Mouse (Mus musculus): ENCODE results near the gene Armc3. TPM values are rescaled to one million over a fixed set of nuclear protein-coding genes. Genes with fewer than 3 reads are reported as not detected.
"Not testable (repeated sequence)": the region's sequence is repeated elsewhere in the genome, so short reads cannot be mapped to it uniquely, and the experiment has no call there.

Armc3 gene
- polyA plus RNA-seq, 2 experiments, result 0.02 TPM; not detected in 1

DNA sequence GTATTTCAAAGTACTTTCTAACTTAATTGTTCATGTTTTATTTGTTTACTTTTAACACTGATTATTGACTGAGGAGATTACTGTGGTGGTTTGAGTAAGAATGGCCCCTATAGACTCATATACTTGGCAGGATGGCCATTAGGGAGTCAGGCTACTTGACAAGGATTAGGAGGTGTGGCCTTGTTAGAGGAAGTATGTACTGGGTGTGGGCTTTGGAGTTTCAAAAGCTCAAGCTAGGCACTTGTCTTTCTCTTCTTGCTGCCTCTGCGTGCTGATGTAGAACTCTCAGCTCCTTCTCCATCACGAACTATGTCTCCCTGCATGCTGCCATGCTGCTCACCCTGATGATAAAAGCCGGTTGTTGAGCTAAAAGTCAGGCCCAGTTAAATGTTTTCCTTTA is 111.4 kb downstream of the Armc3 start:
- Histone ChIP-seq H3K9ac (replicated peaks) (no peak overlapping the region), H3K36me3 (replicated peaks; ENCODE audit: control insufficient read depth, insufficient read depth, low read depth) (no peaks in the 10 kb centered on the region), H3K9me3 (ENCODE audit: control insufficient read depth, low read length) (no peaks in the 10 kb centered on the region), H3K4me2 (ENCODE audit: low read depth) (no peak overlapping the region), H3K4me3 (ENCODE audit: insufficient read depth in 1 of 2, low read depth in 2 of 2, low read length in 2 of 2) (no peak overlapping the region), H3K27me3 (ENCODE audit: control insufficient read depth, insufficient read depth, low read length) (no peaks in the 10 kb centered on the region), H3K4me1 (replicated peaks; ENCODE audit: control insufficient read depth in 2 of 2, insufficient read depth in 2 of 2, low read length in 1 of 2) (no peaks in the 10 kb centered on the region), H3K27ac (no peak overlapping the region)
- TF ChIP-seq CTCF (IDR thresholded peaks at IDR 0.05; ENCODE audit: low read depth), result no peak
- TF ChIP-seq EP300 (IDR thresholded peaks at IDR 0.05; ENCODE audit: low read depth), result no peak
- 59% methylated on average over 3 of the region's 3 CpGs for WGBS (ENCODE audit: insufficient replicate concordance)
- ATAC-seq (ENCODE audit: insufficient read depth), result no peak
- DNase-seq (ENCODE audit: low read depth in 3 of 3, low spot score in 3 of 3), result no peak

DNA sequence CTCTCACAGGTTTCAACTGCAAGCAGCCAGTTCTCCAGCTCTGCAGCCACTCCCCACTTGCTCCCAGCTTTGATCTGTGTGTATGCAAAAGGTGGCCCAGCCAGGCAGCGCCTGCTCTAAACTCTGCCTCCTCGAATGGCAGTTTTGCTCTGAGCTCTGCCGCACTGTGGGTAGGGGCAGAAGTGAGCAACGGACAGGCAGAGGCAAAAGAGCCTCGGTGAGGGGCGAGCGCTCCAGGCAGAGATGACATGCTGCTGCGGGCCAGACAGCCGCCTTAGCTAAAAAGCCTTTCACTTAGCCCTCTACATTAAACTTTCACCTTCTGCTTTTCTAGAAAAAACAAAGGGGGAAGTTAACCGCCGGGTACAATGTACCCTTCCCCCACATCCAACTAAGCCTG is 117.0 kb downstream of the Armc3 start:
- no peak for TF ChIP-seq EP300 (IDR thresholded peaks at IDR 0.05; ENCODE audit: low read depth)
- TF ChIP-seq CTCF (IDR thresholded peaks at IDR 0.05; ENCODE audit: low read depth), result no peak
- ATAC-seq (ENCODE audit: insufficient read depth) (no peak), DNase-seq (ENCODE audit: low read depth in 3 of 3, low spot score in 3 of 3) (no peak)
- Histone ChIP-seq H3K9me3 (ENCODE audit: control insufficient read depth, low read length) (no peaks in the 10 kb centered on the region), H3K36me3 (replicated peaks; ENCODE audit: control insufficient read depth, insufficient read depth, low read depth) (no peaks in the 10 kb centered on the region), H3K27me3 (ENCODE audit: control insufficient read depth, insufficient read depth, low read length) (no peaks in the 10 kb centered on the region), H3K27ac (no peak overlapping the region), H3K4me1 (replicated peaks; ENCODE audit: control insufficient read depth in 2 of 2, insufficient read depth in 2 of 2, low read length in 1 of 2) (peaks cover 0 to 4% of the 10 kb centered on the region in 2 experiments; a peak in 1 of 4 replicates), H3K9ac (replicated peaks) (no peak overlapping the region), H3K4me3 (ENCODE audit: insufficient read depth in 1 of 2, low read depth in 2 of 2, low read length in 2 of 2) (no peak overlapping the region), H3K4me2 (ENCODE audit: low read depth) (no peak overlapping the region)
- WGBS (ENCODE audit: insufficient replicate concordance), result 40% methylated on average over 11 of the region's 11 CpGs

DNA sequence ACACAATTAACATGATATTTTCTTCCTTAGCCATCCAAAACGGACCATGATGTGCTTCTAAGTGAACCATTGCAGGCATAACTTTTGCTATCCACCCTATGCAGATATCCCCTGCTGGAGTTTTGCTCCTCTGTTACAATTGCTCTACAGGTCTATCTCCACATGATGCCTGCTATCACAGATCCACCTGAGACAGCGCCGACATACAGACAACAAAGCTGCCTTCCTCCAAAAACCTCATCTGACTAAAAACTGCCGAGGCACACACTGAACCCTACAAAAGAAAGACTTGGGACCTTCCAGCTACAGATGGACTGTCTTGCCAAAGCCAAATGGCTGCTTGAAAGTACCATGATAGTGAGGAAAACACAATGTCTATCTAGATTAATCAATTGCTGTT is 117.6 kb downstream of the Armc3 start:
- no peak for DNase-seq (ENCODE audit: low read depth in 3 of 3, low spot score in 3 of 3)
- ATAC-seq (ENCODE audit: insufficient read depth), result no peak
- Histone ChIP-seq H3K9ac (replicated peaks) (no peak overlapping the region), H3K4me1 (replicated peaks; ENCODE audit: control insufficient read depth in 2 of 2, insufficient read depth in 2 of 2, low read length in 1 of 2) (peaks cover 0 to 4% of the 10 kb centered on the region in 2 experiments; a peak in 1 of 4 replicates), H3K36me3 (replicated peaks; ENCODE audit: control insufficient read depth, insufficient read depth, low read depth) (no peaks in the 10 kb centered on the region), H3K4me3 (ENCODE audit: insufficient read depth in 1 of 2, low read depth in 2 of 2, low read length in 2 of 2) (no peak overlapping the region), H3K4me2 (ENCODE audit: low read depth) (no peak overlapping the region), H3K27me3 (ENCODE audit: control insufficient read depth, insufficient read depth, low read length) (no peaks in the 10 kb centered on the region), H3K27ac (no peak overlapping the region), H3K9me3 (ENCODE audit: control insufficient read depth, low read length) (no peaks in the 10 kb centered on the region)
- TF ChIP-seq EP300 (IDR thresholded peaks at IDR 0.05; ENCODE audit: low read depth) (no peak), CTCF (IDR thresholded peaks at IDR 0.05; ENCODE audit: low read depth) (no peak)
- WGBS (ENCODE audit: insufficient replicate concordance), result 46% methylated on average over 4 of the region's 4 CpGs

DNA sequence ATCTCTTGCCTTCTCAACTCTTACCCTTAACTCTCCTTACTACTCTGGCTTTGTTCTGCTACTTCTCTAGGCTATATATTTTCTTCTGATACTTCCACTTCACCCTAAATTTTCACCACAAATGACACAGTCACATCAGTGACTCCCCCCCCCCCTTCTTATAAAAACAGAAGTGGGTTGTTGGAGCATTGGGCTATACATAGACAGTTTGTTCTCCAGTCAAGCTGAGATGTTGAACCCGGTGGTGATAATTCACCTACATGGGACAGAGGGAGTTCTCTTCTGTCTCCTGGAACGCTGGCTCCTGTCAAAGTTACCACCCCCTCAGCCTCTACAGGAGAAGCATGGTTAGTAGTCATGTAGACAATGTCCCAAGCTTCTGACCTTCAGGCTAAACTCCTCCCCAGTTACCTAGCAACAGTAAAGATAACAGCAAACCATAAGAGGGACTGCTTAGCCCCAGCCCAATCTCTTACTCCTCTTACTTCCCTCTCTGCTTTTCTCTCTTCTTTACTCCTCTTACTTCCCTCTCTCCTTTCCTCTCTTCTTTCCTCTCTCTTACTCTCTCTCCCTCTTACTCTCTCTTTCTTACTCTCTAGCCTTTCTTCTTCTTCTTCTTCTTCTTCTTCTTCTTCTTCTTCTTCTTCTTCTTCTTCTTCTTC is 118.2 kb downstream of the Armc3 start:
- WGBS (ENCODE audit: insufficient replicate concordance), result 27% methylated on average over 2 of the region's 2 CpGs
- not testable (repeated sequence) for DNase-seq (ENCODE audit: low read depth in 3 of 3, low spot score in 3 of 3)

DNA sequence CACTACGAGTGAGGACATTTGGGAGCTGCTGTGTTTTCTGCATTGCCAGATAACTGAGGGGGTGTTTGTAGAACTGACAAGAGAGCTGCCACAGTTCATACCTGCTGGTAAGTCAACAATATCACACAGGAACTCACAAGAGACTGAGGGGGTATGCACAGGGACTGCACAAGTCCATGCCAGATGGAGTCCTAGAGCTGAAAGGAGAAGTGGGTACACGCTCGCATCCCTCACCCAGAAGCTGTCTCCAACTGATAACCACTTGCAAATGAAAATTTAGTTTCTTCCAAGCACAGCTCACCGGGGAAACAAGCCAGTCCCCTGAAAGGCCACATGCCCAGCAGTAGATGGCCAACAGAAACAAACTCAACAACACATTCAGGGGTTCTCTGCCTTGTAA is 119.4 kb downstream of the Armc3 start:
- no peak overlapping the region for H3K4me3 ChIP-seq (ENCODE audit: insufficient read depth in 1 of 2, low read depth in 2 of 2, low read length in 2 of 2)
- WGBS (ENCODE audit: insufficient replicate concordance), result 8% methylated on average over 4 of the region's 4 CpGs
- DNase-seq (ENCODE audit: low read depth in 3 of 3, low spot score in 3 of 3) (no peak), ATAC-seq (ENCODE audit: insufficient read depth) (peak; percentile 35; the same call in 1 of the 2 replicates)
- no peaks in the 10 kb centered on the region for H3K9me3 ChIP-seq (ENCODE audit: control insufficient read depth, low read length)
- H3K36me3 ChIP-seq (replicated peaks; ENCODE audit: control insufficient read depth, insufficient read depth, low read depth), result no peaks in the 10 kb centered on the region
- no peak overlapping the region for H3K4me2 ChIP-seq (ENCODE audit: low read depth)
- peaks cover 0 to 4% of the 10 kb centered on the region in 2 experiments; a peak in 1 of 4 replicates for H3K4me1 ChIP-seq (replicated peaks; ENCODE audit: control insufficient read depth in 2 of 2, insufficient read depth in 2 of 2, low read length in 1 of 2)
- H3K9ac ChIP-seq (replicated peaks), result no peak overlapping the region
- no peak for TF ChIP-seq CTCF (IDR thresholded peaks at IDR 0.05; ENCODE audit: low read depth)
- TF ChIP-seq EP300 (IDR thresholded peaks at IDR 0.05; ENCODE audit: low read depth), result no peak
- no peaks in the 10 kb centered on the region for H3K27me3 ChIP-seq (ENCODE audit: control insufficient read depth, insufficient read depth, low read length)
- no peak overlapping the region for H3K27ac ChIP-seq

More for the DNA sequence above, 118.2 kb downstream of the Armc3 start:
- not testable (repeated sequence) for ATAC-seq (ENCODE audit: insufficient read depth); H3K4me3 ChIP-seq (ENCODE audit: insufficient read depth in 1 of 2, low read depth in 2 of 2, low read length in 2 of 2); H3K4me2 ChIP-seq (ENCODE audit: low read depth); H3K9me3 ChIP-seq (ENCODE audit: control insufficient read depth, low read length); H3K27ac ChIP-seq; H3K9ac ChIP-seq (replicated peaks); H3K4me1 ChIP-seq (replicated peaks; ENCODE audit: control insufficient read depth in 2 of 2, insufficient read depth in 2 of 2, low read length in 1 of 2); H3K36me3 ChIP-seq (replicated peaks; ENCODE audit: control insufficient read depth, insufficient read depth, low read depth); H3K27me3 ChIP-seq (ENCODE audit: control insufficient read depth, insufficient read depth, low read length)

Data from liver, embryonic 14.5 days (tissue).